Mouse (Mus musculus) liver, embryonic 13.5 days (tissue): Measurements from ENCODE around the gene Ykt6. TPM values are rescaled to one million over a fixed set of nuclear protein-coding genes. Genes with fewer than 3 reads are reported as not detected.

Experiments
- ATAC-seq: fragments of 200-750 bp; cut with Nextera tagmentation; 2 replicates; pipeline ENCODE4 v1.8.0; 2017; ENCODE audit warnings: low read depth, mild to moderate bottlenecking, moderate number of reproducible peaks, moderate library complexity
- DNase-seq: peaks from one replicate; pipeline ENCODE4 v3.0.0; 2022
- H3K27ac ChIP-seq: fragments of 300-500 bp; sonication (generic); 2 replicates; pipeline ENCODE4 v1.5.1; 2015; ENCODE audit warnings: moderate library complexity, mild to moderate bottlenecking, inconsistent platforms
- H3K27me3 ChIP-seq: fragments of 300-500 bp; sonication (generic); 2 replicates; pipeline ENCODE4 v1.6.1; 2015; ENCODE audit warnings: mild to moderate bottlenecking, inconsistent platforms
- H3K36me3 ChIP-seq: fragments of 300-500 bp; sonication (generic); 2 replicates; pipeline ENCODE4 v1.6.1; 2015; ENCODE audit warnings: mild to moderate bottlenecking, inconsistent platforms
- H3K4me1 ChIP-seq: fragments of 300-500 bp; sonication (generic); replicated peaks from 2 replicates; pipeline ENCODE4 v1.6.1; 2015; ENCODE audit warnings: inconsistent platforms
- H3K4me2 ChIP-seq: fragments of 300-500 bp; sonication (generic); 2 replicates; pipeline ENCODE4 v1.6.1; 2015; ENCODE audit warnings: inconsistent platforms, mild to moderate bottlenecking, moderate library complexity
- H3K4me3 ChIP-seq: fragments of 300-500 bp; sonication (generic); replicated peaks from 2 replicates; pipeline ENCODE4 v1.5.1; 2015; ENCODE audit warnings: mild to moderate bottlenecking, inconsistent platforms
- H3K9ac ChIP-seq: fragments of 300-500 bp; sonication (generic); 2 replicates; pipeline ENCODE4 v1.6.1; 2015; ENCODE audit warnings: mild to moderate bottlenecking, inconsistent platforms
- H3K9me3 ChIP-seq: fragments of 300-500 bp; sonication (generic); replicated peaks from 2 replicates; pipeline ENCODE4 v1.6.1; 2016; ENCODE audit warnings: inconsistent platforms
- WGBS: fragments of 180-500 bp; shearing (Covaris S2); methylation state at CpG from one replicate; pipeline ENCODE4 v1.1.7; 2015; ENCODE audit not compliant: insufficient replicate concordance; 5-methylcytosine and 5-hydroxymethylcytosine counted together
- polyA plus RNA-seq: library from polyadenylated mRNA; unstranded; fragments of >200 nt; fragmentation: Nextera tagmentation; extraction: Ambion mirVana; gene quantifications from 2 replicates; pipeline ENCODE4 v1.2.1, GENCODE M21; 2015

Gene Ykt6
- polyA plus RNA-seq, 1 experiment from 2014 or later, result 23.6 TPM

- H3K4me3 ChIP-seq, result no peak overlapping the region
- peaks cover 7% of the 10 kb centered on the region for H3K4me1 ChIP-seq
- no peaks in the 10 kb centered on the region for H3K9me3 ChIP-seq
- H3K4me2 ChIP-seq, result no peak overlapping the region
- H3K27ac ChIP-seq, result no peak overlapping the region
- no peak overlapping the region for H3K9ac ChIP-seq
- DNase-seq (no peak), ATAC-seq (no peak)
- peaks cover 7% of the 10 kb centered on the region; the same call in 1 of the 2 replicates for H3K36me3 ChIP-seq
- 33% methylated on average over 6 of the region's 6 CpGs for WGBS
- no peaks in the 10 kb centered on the region for H3K27me3 ChIP-seq
Measured at GRCm38 (mm10) chr11:5974053-5974452, 18.6 kb downstream of the Ykt6 start.

DNA sequence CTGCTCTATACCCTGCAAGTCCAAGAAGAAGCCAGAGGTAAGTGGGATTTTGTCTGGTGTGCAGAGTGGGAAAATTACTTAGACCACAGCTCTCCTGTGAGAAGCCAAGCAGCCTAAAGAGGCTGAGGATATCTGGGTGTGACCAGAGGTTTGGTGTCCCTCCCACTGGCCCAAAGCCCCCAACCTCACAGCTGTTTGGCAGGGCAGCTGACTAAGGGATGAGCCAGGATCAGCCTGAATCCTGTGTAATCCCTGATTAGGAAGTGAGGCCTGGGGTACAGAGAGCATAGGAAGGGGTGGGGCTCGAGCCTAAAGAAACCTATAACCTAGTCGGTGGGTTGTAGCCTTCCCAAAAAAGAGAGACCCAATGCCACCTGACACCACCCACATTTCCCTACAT, 19.6 kb downstream of the Ykt6 start:
- H3K27me3 ChIP-seq, result no peaks in the 10 kb centered on the region
- no peak overlapping the region for H3K4me3 ChIP-seq
- H3K4me1 ChIP-seq, result peaks cover 7% of the 10 kb centered on the region
- no peak overlapping the region for H3K9ac ChIP-seq
- H3K9me3 ChIP-seq, result no peaks in the 10 kb centered on the region
- no peak overlapping the region for H3K27ac ChIP-seq
- ATAC-seq (no peak), DNase-seq (no peak)
- H3K36me3 ChIP-seq, result no peaks in the 10 kb centered on the region
- WGBS, result 50% methylated on average over 2 of the region's 2 CpGs
- H3K4me2 ChIP-seq, result no peak overlapping the region

- ATAC-seq (no peak), DNase-seq (no peak)
- no peak overlapping the region for H3K4me2 ChIP-seq
- H3K4me1 ChIP-seq, result peaks cover 7% of the 10 kb centered on the region
- no peak overlapping the region for H3K4me3 ChIP-seq
- H3K9ac ChIP-seq, result no peak overlapping the region
- H3K9me3 ChIP-seq, result no peaks in the 10 kb centered on the region
- WGBS, result 36% methylated on average over 9 of the region's 9 CpGs
- no peaks in the 10 kb centered on the region for H3K27me3 ChIP-seq
- no peak overlapping the region for H3K27ac ChIP-seq
- H3K36me3 ChIP-seq, result no peaks in the 10 kb centered on the region
Measured at GRCm38 (mm10) chr11:5976106-5976505, 20.6 kb downstream of the Ykt6 start.

DNA sequence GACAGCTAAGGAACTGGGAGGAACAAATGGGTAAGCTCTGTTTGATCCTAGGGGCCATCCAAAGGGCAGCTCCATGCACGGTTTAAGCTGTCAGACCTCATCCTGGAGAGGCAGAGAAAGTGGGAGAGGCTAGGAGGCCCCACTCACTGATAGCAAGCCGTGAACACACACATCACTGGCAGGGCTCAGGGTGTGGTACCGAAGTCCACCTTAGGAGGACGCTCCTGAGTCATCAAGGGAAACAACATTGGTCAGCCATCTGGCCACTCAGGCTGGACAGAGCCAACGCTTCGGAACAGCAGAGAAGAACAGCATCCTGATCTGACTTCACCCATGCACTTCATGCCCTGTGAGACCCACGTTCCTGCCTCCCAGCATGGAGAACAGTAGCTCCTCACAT, 23.6 kb downstream of the Ykt6 start:
- Histone ChIP-seq H3K4me2 (no peak overlapping the region), H3K4me1 (no peaks in the 10 kb centered on the region), H3K9ac (no peak overlapping the region), H3K9me3 (no peaks in the 10 kb centered on the region), H3K27ac (no peak overlapping the region), H3K4me3 (no peak overlapping the region), H3K27me3 (no peaks in the 10 kb centered on the region), H3K36me3 (no peaks in the 10 kb centered on the region)
- WGBS, result 65% methylated on average over 7 of the region's 7 CpGs
- DNase-seq (no peak), ATAC-seq (no peak)

DNA sequence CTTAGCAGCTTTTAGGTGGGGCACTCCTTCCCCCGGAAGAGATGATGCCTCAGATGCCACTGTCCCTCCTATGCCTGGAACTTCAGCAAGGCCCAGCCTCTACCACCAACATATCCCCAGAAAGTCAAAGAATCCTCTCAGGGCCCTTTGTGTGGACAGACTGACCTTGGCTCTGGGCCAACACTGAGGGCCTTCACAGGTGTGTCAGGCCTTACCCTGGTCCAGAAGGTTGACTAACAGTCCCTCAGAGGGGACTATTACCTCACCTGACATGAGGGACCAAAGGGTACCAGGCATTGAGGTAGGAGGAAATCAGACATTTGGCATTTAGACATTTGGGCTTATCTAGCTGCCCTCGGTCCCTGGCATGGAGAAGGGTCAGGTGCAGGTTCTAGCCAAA, 24.6 kb downstream of the Ykt6 start:
- no peak for DNase-seq
- no peaks in the 10 kb centered on the region for H3K9me3 ChIP-seq
- no peak overlapping the region for H3K27ac ChIP-seq
- H3K4me3 ChIP-seq, result no peak overlapping the region
- no peaks in the 10 kb centered on the region for H3K4me1 ChIP-seq
- no peak overlapping the region for H3K9ac ChIP-seq
- ATAC-seq, result no peak
- H3K27me3 ChIP-seq, result no peaks in the 10 kb centered on the region
- H3K4me2 ChIP-seq, result no peak overlapping the region
- 63% methylated on average over 2 of the region's 2 CpGs for WGBS
- H3K36me3 ChIP-seq, result no peaks in the 10 kb centered on the region

- WGBS, result 64% methylated on average over 8 of the region's 8 CpGs
- H3K9ac ChIP-seq, result no peak overlapping the region
Measured at GRCm38 (mm10) chr11:5980561-5980960, 25.1 kb downstream of the Ykt6 start.

GRCm38 (mm10) chr11:5981323-5981722, 25.8 kb downstream of the Ykt6 start:
- Histone ChIP-seq H3K36me3 (no peaks in the 10 kb centered on the region), H3K9ac (no peak overlapping the region), H3K4me1 (no peaks in the 10 kb centered on the region), H3K9me3 (no peaks in the 10 kb centered on the region), H3K27ac (no peak overlapping the region), H3K4me3 (no peak overlapping the region), H3K27me3 (no peaks in the 10 kb centered on the region), H3K4me2 (no peak overlapping the region)
- DNase-seq (no peak), ATAC-seq (no peak)
- 65% methylated on average over 7 of the region's 7 CpGs for WGBS

More at GRCm38 (mm10) chr11:5980561-5980960, 25.1 kb downstream of the Ykt6 start:
- no peak for ATAC-seq
- Histone ChIP-seq H3K4me2 (no peak overlapping the region), H3K27ac (no peak overlapping the region), H3K9me3 (no peaks in the 10 kb centered on the region), H3K27me3 (no peaks in the 10 kb centered on the region), H3K36me3 (no peaks in the 10 kb centered on the region), H3K4me1 (no peaks in the 10 kb centered on the region), H3K4me3 (no peak overlapping the region)
- DNase-seq, result no peak

GRCm38 (mm10) chr11:5983629-5984028, 28.1 kb downstream of the Ykt6 start:
- Histone ChIP-seq H3K9me3 (no peaks in the 10 kb centered on the region), H3K4me1 (no peaks in the 10 kb centered on the region), H3K36me3 (no peaks in the 10 kb centered on the region), H3K4me2 (no peak overlapping the region), H3K9ac (no peak overlapping the region), H3K27ac (no peak overlapping the region), H3K27me3 (no peaks in the 10 kb centered on the region), H3K4me3 (no peak overlapping the region)
- ATAC-seq (no peak), DNase-seq (no peak)
- WGBS, result 69% methylated on average over 5 of the region's 5 CpGs

GRCm38 (mm10) chr11:5988126-5988525, 32.6 kb downstream of the Ykt6 start:
- no peak for DNase-seq
- H3K27me3 ChIP-seq, result no peaks in the 10 kb centered on the region
- ATAC-seq, result no peak

GRCm38 (mm10) chr11:5989954-5990593, 34.6 kb downstream of the Ykt6 start:
- H3K27ac ChIP-seq, result no peak overlapping the region
- no peaks in the 10 kb centered on the region for H3K4me1 ChIP-seq
- WGBS, result 69% methylated on average over 16 of the region's 16 CpGs
- H3K36me3 ChIP-seq, result no peaks in the 10 kb centered on the region
- H3K4me2 ChIP-seq, result no peak overlapping the region
- DNase-seq (no peak), ATAC-seq (no peak)
- no peaks in the 10 kb centered on the region for H3K9me3 ChIP-seq
- no peaks in the 10 kb centered on the region for H3K27me3 ChIP-seq
- no peak overlapping the region for H3K9ac ChIP-seq
- no peak overlapping the region for H3K4me3 ChIP-seq

More at GRCm38 (mm10) chr11:5988126-5988525, 32.6 kb downstream of the Ykt6 start:
- H3K4me1 ChIP-seq, result no peaks in the 10 kb centered on the region
- no peak overlapping the region for H3K4me3 ChIP-seq
- H3K9me3 ChIP-seq, result no peaks in the 10 kb centered on the region
- no peak overlapping the region for H3K27ac ChIP-seq
- no peak overlapping the region for H3K4me2 ChIP-seq
- WGBS, result 46% methylated on average over 10 of the region's 10 CpGs
- no peak overlapping the region for H3K9ac ChIP-seq
- H3K36me3 ChIP-seq, result no peaks in the 10 kb centered on the region

- Histone ChIP-seq H3K9ac (no peak overlapping the region), H3K9me3 (no peaks in the 10 kb centered on the region), H3K36me3 (no peaks in the 10 kb centered on the region), H3K4me3 (no peak overlapping the region), H3K4me1 (no peaks in the 10 kb centered on the region), H3K27me3 (no peaks in the 10 kb centered on the region), H3K27ac (no peak overlapping the region), H3K4me2 (no peak overlapping the region)
- DNase-seq (peak; percentile 21), ATAC-seq (no peak)
- WGBS, result 27% methylated on average over 4 of the region's 4 CpGs
Measured at GRCm38 (mm10) chr11:5990910-5991309, 35.4 kb downstream of the Ykt6 start.

GRCm38 (mm10) chr11:5994212-5994611, 38.7 kb downstream of the Ykt6 start:
- H3K27ac ChIP-seq, result no peak overlapping the region
- no peak overlapping the region for H3K9ac ChIP-seq
- H3K4me2 ChIP-seq, result no peak overlapping the region
- no peaks in the 10 kb centered on the region for H3K9me3 ChIP-seq
- 73% methylated on average over 5 of the region's 5 CpGs for WGBS
- no peaks in the 10 kb centered on the region for H3K36me3 ChIP-seq
- H3K4me3 ChIP-seq, result no peak overlapping the region
- no peaks in the 10 kb centered on the region for H3K4me1 ChIP-seq
- no peaks in the 10 kb centered on the region for H3K27me3 ChIP-seq
- ATAC-seq (no peak), DNase-seq (no peak)
